In the genomic region with DNA sequence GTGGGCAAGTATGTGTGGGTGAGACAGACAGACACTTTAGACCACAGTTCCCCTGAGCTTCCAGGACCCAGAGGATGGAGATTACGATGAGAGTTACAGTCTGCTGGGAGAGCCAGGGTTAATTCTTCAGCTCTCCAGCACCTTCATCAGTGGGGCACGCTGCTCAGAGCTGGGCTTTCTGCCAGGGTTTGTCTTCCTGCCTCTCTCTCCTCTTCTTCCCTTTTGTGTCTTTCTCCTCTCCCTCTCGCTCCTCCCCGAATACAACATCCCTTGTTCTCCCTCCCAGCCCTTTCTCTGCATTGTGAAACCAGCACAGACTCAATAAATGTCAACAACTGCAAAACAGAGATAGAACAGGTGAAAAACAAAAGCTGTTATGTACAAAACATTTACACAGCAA, we compare ENCODE assay signal across 25 mouse cellular contexts. TPM values are rescaled to one million over a fixed set of nuclear protein-coding genes. Genes with fewer than 3 reads are reported as not detected.
A peak's percentile ranks its signal among the peaks of the same experiment; 100 is the strongest.
DNase-seq lines count a peak whose midpoint lies in the region; ATAC-seq lines count a peak whose summit lies in the region.
"Had no signal": no experiment of that assay in that cellular context is flagged by ENCODE, and none has a peak within 500 bp of the region (broad histone marks: within the 10 kb centered on the region; RNA-seq: fewer than 3 reads in every experiment).

No protein-coding gene starts in this region.

- H3K27me3 ChIP-seq in forebrain, embryonic 13.5 days, result no peaks in the 10 kb centered on the region
- H3K27me3 ChIP-seq in forebrain, embryonic 11.5 days (ENCODE audit: control insufficient read depth, insufficient read depth, low read length), result no peaks in the 10 kb centered on the region
- no peaks in the 10 kb centered on the region for H3K27me3 ChIP-seq in midbrain, embryonic 13.5 days
- H3K27me3 ChIP-seq in midbrain, embryonic 15.5 days (replicated peaks), result no peaks in the 10 kb centered on the region
- H3K27me3 ChIP-seq in forebrain, embryonic 16.5 days (replicated peaks; ENCODE audit: control insufficient read depth, insufficient read depth, low read length), result no peaks in the 10 kb centered on the region
- H3K27me3 ChIP-seq: embryonic facial prominence, embryonic 15.5 days; liver, embryonic 13.5 days; megakaryocyte, embryonic 14.5 days had no signal

- no peak for DNase-seq in forebrain, embryonic 11.5 days (ENCODE audit: low spot score)
- DNase-seq in Muller cell, postnatal 12 days (ENCODE audit: inconsistent ontology term), result peak; percentile 41
- DNase-seq in ovary, postnatal 10 days (ENCODE audit: low spot score), result no peak
- DNase-seq: adrenal gland, postnatal 36 days; cerebellum, adult 18-20 months; cerebellum, postnatal 25 days; embryo, embryonic 11 days; gastrocnemius, postnatal 14 days; heart, adult 11 months; kidney, adult 18-20 months; layer of hippocampus, adult 9-11 months; liver, embryonic 13.5 days; lung, adult 2 months; right cerebral cortex, postnatal 25 days; spleen, adult 18-20 months had no signal

- H3K36me3 ChIP-seq in forebrain, embryonic 13.5 days (ENCODE audit: poor library complexity, severe bottlenecking), result no peaks in the 10 kb centered on the region
- no peaks in the 10 kb centered on the region for H3K36me3 ChIP-seq in forebrain, embryonic 11.5 days (ENCODE audit: control insufficient read depth, insufficient read depth, low read length)
- no peaks in the 10 kb centered on the region for H3K36me3 ChIP-seq in midbrain, embryonic 13.5 days
- H3K36me3 ChIP-seq in midbrain, embryonic 15.5 days (replicated peaks), result no peaks in the 10 kb centered on the region
- no peaks in the 10 kb centered on the region for H3K36me3 ChIP-seq in forebrain, embryonic 16.5 days (ENCODE audit: control insufficient read depth, insufficient read depth)
- H3K36me3 ChIP-seq: embryonic facial prominence, embryonic 15.5 days; liver, embryonic 13.5 days had no signal

- no peak overlapping the region for H3K4me2 ChIP-seq in forebrain, embryonic 13.5 days
- no peak overlapping the region for H3K4me2 ChIP-seq in forebrain, embryonic 11.5 days (ENCODE audit: low read depth, low read length, severe bottlenecking)
- H3K4me2 ChIP-seq in midbrain, embryonic 13.5 days (replicated peaks), result no peak overlapping the region
- no peak overlapping the region for H3K4me2 ChIP-seq in midbrain, embryonic 15.5 days
- no peak overlapping the region for H3K4me2 ChIP-seq in forebrain, embryonic 16.5 days (ENCODE audit: low read length)
- H3K4me2 ChIP-seq: embryonic facial prominence, embryonic 15.5 days; heart, embryonic 11.5 days; liver, embryonic 13.5 days had no signal

- H3K9me3 ChIP-seq in forebrain, embryonic 13.5 days (replicated peaks), result peaks cover 3% of the 10 kb centered on the region
- no peaks in the 10 kb centered on the region for H3K9me3 ChIP-seq in forebrain, embryonic 11.5 days (ENCODE audit: control insufficient read depth, low read length)
- H3K9me3 ChIP-seq in midbrain, embryonic 13.5 days, result no peaks in the 10 kb centered on the region; the same call in 1 of the 2 replicates
- no peaks in the 10 kb centered on the region for H3K9me3 ChIP-seq in midbrain, embryonic 15.5 days
- H3K9me3 ChIP-seq in forebrain, embryonic 16.5 days (ENCODE audit: control insufficient read depth, low read length), result peaks cover 4% of the 10 kb centered on the region; the same call in 1 of the 2 replicates
- H3K9me3 ChIP-seq: embryonic facial prominence, embryonic 15.5 days; liver, embryonic 13.5 days had no signal

- WGBS in forebrain, embryonic 13.5 days, result 25% methylated on average over 4 of the region's 4 CpGs
- 69% methylated on average over 4 of the region's 4 CpGs for WGBS in forebrain, embryonic 11.5 days
- 36% methylated on average over 4 of the region's 4 CpGs for WGBS in midbrain, embryonic 13.5 days
- whole genome bisulfite sequencing in midbrain, embryonic 15.5 days, result 30% methylated on average over 4 of the region's 4 CpGs
- WGBS in forebrain, embryonic 16.5 days, result 6% methylated on average over 4 of the region's 4 CpGs

- H3K9ac ChIP-seq in forebrain, embryonic 13.5 days, result no peak overlapping the region
- H3K9ac ChIP-seq in forebrain, embryonic 11.5 days (ENCODE audit: low read length), result no peak overlapping the region
- no peak overlapping the region for H3K9ac ChIP-seq in midbrain, embryonic 13.5 days (replicated peaks)
- no peak overlapping the region for H3K9ac ChIP-seq in midbrain, embryonic 15.5 days
- no peak overlapping the region for H3K9ac ChIP-seq in forebrain, embryonic 16.5 days (replicated peaks; ENCODE audit: low read depth, low read length)
- H3K9ac ChIP-seq: embryonic facial prominence, embryonic 15.5 days; liver, embryonic 13.5 days had no signal

- H3K4me1 ChIP-seq in forebrain, embryonic 13.5 days, result peaks cover 11% of the 10 kb centered on the region; the same call in 1 of the 2 replicates
- H3K4me1 ChIP-seq in forebrain, embryonic 11.5 days (replicated peaks; ENCODE audit: control insufficient read depth, insufficient read depth, low read length), result no peaks in the 10 kb centered on the region
- 0 out of 2 replicates have a peak, but pooled peaks cover 3% of the 10 kb centered on the region for H3K4me1 ChIP-seq in midbrain, embryonic 13.5 days (replicated peaks)
- H3K4me1 ChIP-seq in midbrain, embryonic 15.5 days, result no peaks in the 10 kb centered on the region
- H3K4me1 ChIP-seq in forebrain, embryonic 16.5 days (replicated peaks; ENCODE audit: control insufficient read depth, insufficient read depth, low read length), result no peaks in the 10 kb centered on the region; the same call in 1 of the 2 replicates
- H3K4me1 ChIP-seq: embryonic facial prominence, embryonic 15.5 days; liver, embryonic 13.5 days had no signal

- no peak overlapping the region for H3K27ac ChIP-seq in forebrain, embryonic 13.5 days
- H3K27ac ChIP-seq in forebrain, embryonic 11.5 days (ENCODE audit: low read depth, low read length), result no peak overlapping the region
- no peak overlapping the region for H3K27ac ChIP-seq in midbrain, embryonic 13.5 days
- H3K27ac ChIP-seq in midbrain, embryonic 15.5 days, result no peak overlapping the region
- no peak overlapping the region for H3K27ac ChIP-seq in forebrain, embryonic 16.5 days (ENCODE audit: low read length)
- H3K27ac ChIP-seq: embryonic facial prominence, embryonic 15.5 days; left cerebral cortex, adult 2 months; liver, embryonic 13.5 days had no signal

- no peak overlapping the region for H3K4me3 ChIP-seq in forebrain, embryonic 13.5 days
- H3K4me3 ChIP-seq in forebrain, embryonic 11.5 days (ENCODE audit: low read depth, low read length), result no peak overlapping the region
- no peak overlapping the region for H3K4me3 ChIP-seq in midbrain, embryonic 13.5 days (replicated peaks)
- no peak overlapping the region for H3K4me3 ChIP-seq in midbrain, embryonic 15.5 days
- no peak overlapping the region for H3K4me3 ChIP-seq in forebrain, embryonic 16.5 days (replicated peaks; ENCODE audit: low read length)
- H3K4me3 ChIP-seq: embryonic facial prominence, embryonic 15.5 days; left cerebral cortex, adult 2 months; liver, embryonic 13.5 days; megakaryocyte, embryonic 14.5 days had no signal

- peak; percentile 59 for ATAC-seq in forebrain, embryonic 13.5 days
- ATAC-seq in forebrain, embryonic 11.5 days (replicated peaks; ENCODE audit: low FRiP score), result no peak
- ATAC-seq in midbrain, embryonic 13.5 days, result peak; percentile 34; the same call in 1 of the 2 replicates
- ATAC-seq in midbrain, embryonic 15.5 days (replicated peaks), result no peak
- peak; percentile 83 for ATAC-seq in forebrain, embryonic 16.5 days
- ATAC-seq: CD4-positive, CD25-positive, alpha-beta regulatory T cell, adult 4 months had no signal

RNA-seq across cellular contexts. Expression of a gene that starts 18.1 kb away (rescaled TPM):
- 0.72 and 1.2 TPM in 2 replicates for polyA plus RNA-seq in forebrain, embryonic 13.5 days (2015; fragmentation: Nextera tagmentation; extraction: Ambion mirVana)
- 0.16 TPM in 1 of 2 replicates, not detected in the other for polyA plus RNA-seq in forebrain, embryonic 11.5 days (2014; fragmentation: Nextera tagmentation; extraction: Ambion mirVana)
- 2.2 and 3.5 TPM in 2 replicates for polyA plus RNA-seq in midbrain, embryonic 13.5 days (2015; fragmentation: Nextera tagmentation; extraction: Ambion mirVana)
- polyA plus RNA-seq in midbrain, embryonic 15.5 days (2015; fragmentation: Nextera tagmentation; extraction: Ambion mirVana), result 2.8 and 3.1 TPM in 2 replicates
- polyA plus RNA-seq in forebrain, embryonic 16.5 days (2015; fragmentation: Nextera tagmentation; extraction: Ambion mirVana), result 1.0 and 1.8 TPM in 2 replicates
- polyA plus RNA-seq: CD4-positive, CD25-positive, alpha-beta regulatory T cell, adult 4 months; heart, postnatal 0 days; liver, embryonic 13.5 days had no signal

Comparison
In these comparisons a context has a peak if more than half of its experiments do, and no peak if none do; other contexts are left out.
1. ATAC-seq: peak in forebrain, embryonic 13.5 days (single experiment), midbrain, embryonic 13.5 days (single experiment) and forebrain, embryonic 16.5 days (single experiment); none in forebrain, embryonic 11.5 days (single experiment) and midbrain, embryonic 15.5 days (single experiment).